Mouse (Mus musculus): ENCODE measurements around the gene Cltb. TPM values are rescaled to one million over a fixed set of nuclear protein-coding genes. Genes with fewer than 3 reads are reported as not detected.

Cltb gene
- total and polyA plus RNA-seq, 3 experiments = 9.2 to 19.5 (median 17.9) TPM

DNA sequence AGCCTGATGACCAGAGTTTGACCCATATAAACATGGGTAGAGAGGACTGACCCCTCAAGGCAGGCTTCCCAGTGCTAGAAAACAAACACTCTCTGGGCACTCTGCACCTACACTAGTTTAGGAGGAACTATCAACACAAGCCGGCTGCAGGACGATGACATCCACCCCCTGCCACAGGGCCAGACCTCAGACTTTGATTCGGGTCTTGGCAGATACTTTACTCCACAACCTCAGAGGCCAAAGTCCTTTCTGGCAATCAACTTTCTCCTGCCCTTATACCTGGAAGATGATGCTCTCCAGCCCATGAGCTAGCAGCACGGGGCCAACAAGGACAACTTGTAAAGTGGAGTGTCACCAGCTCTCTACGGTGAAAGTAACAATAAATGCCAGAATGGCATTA is 28.3 kb downstream of the Cltb start:
- H3K27me3 ChIP-seq (replicated peaks) = no peaks in the 10 kb centered on the region
- no peaks in the 10 kb centered on the region for H3K9me3 ChIP-seq (replicated peaks; ENCODE audit: low read length)
- no peak overlapping the region for H3K4me3 ChIP-seq (replicated peaks in 1 of 3; ENCODE audit: low read depth in 2 of 3, low read length in 2 of 3, poor library complexity in 1 of 3)
- in situ Hi-C loops (cut with MboI; ENCODE audit: low pct_ligation_motif_present, low pct_unique_long_range_greater_than_20kb, low sequenced_read_pairs) = no loop called here
- dilution Hi-C loops (cut with MboI; ENCODE audit: extremely low pct_ligation_motif_present, extremely low pct_unique_long_range_greater_than_20kb, low sequenced_read_pairs) = no loop called here
- peaks cover 5% of the 10 kb centered on the region; the same call in 1 of the 2 replicates for H3K79me2 ChIP-seq (replicated peaks; ENCODE audit: control insufficient read depth, extremely low read depth, insufficient read depth, poor library complexity, severe bottlenecking)
- TF ChIP-seq TBP (conservative IDR thresholded peaks at IDR 0.05; ENCODE audit: low read depth, low read length) (no peak), ZMIZ1 (IDR thresholded peaks at IDR 0.05; ENCODE audit: low read depth, low read length) (no peak), IRF4 (IDR thresholded peaks at IDR 0.05; ENCODE audit: low read depth, low read length) (no peak)
- no peak overlapping the region for H3K4me2 ChIP-seq (ENCODE audit: insufficient read depth, low read depth, poor library complexity, severe bottlenecking)
- no peak overlapping the region for H3K9ac ChIP-seq (ENCODE audit: insufficient read depth, low read depth)
- DNase-seq (ENCODE audit: extremely low read depth) = no peak
- H3K36me3 ChIP-seq (replicated peaks in 1 of 2; ENCODE audit: control insufficient read depth in 1 of 2, insufficient read depth in 1 of 2, low read length in 1 of 2) = peaks cover 52 to 83% of the 10 kb centered on the region in 2 experiments
- peaks cover 9 to 25% of the 10 kb centered on the region in 2 experiments; a peak in 3 of 4 replicates for H3K4me1 ChIP-seq (ENCODE audit: control insufficient read depth in 1 of 2, insufficient read depth in 2 of 2)
- H3K27ac ChIP-seq (ENCODE audit: insufficient read depth, low read depth) = no peak overlapping the region

- no peaks in the 10 kb centered on the region for H3K79me2 ChIP-seq (replicated peaks; ENCODE audit: control insufficient read depth, extremely low read depth, insufficient read depth, poor library complexity, severe bottlenecking)
- no peak overlapping the region for H3K9ac ChIP-seq (ENCODE audit: insufficient read depth, low read depth)
- H3K9me3 ChIP-seq (replicated peaks; ENCODE audit: low read length) = no peaks in the 10 kb centered on the region
- peaks cover 52 to 77% of the 10 kb centered on the region in 2 experiments for H3K36me3 ChIP-seq (replicated peaks in 1 of 2; ENCODE audit: control insufficient read depth in 1 of 2, insufficient read depth in 1 of 2, low read length in 1 of 2)
- H3K4me1 ChIP-seq (ENCODE audit: control insufficient read depth in 1 of 2, insufficient read depth in 2 of 2) = peaks cover 10 to 23% of the 10 kb centered on the region in 2 experiments; a peak in 3 of 4 replicates
- DNase-seq (ENCODE audit: extremely low read depth) = no peak
- dilution Hi-C loops (cut with MboI; ENCODE audit: extremely low pct_ligation_motif_present, extremely low pct_unique_long_range_greater_than_20kb, low sequenced_read_pairs) = no loop called here
- H3K27me3 ChIP-seq (replicated peaks) = no peaks in the 10 kb centered on the region
- TF ChIP-seq NRF1 (IDR thresholded peaks at IDR 0.05; ENCODE audit: low read depth, low read length) = no peak
- no peak for TF ChIP-seq SIN3A (IDR thresholded peaks at IDR 0.05; ENCODE audit: low read length)
- TF ChIP-seq ZNF384 (IDR thresholded peaks at IDR 0.05; ENCODE audit: low read depth, low read length) = no peak
- no peak for TF ChIP-seq E2F4 (IDR thresholded peaks at IDR 0.05; ENCODE audit: insufficient replicate concordance, low read depth, low read length)
- TF ChIP-seq RAD21 (IDR thresholded peaks at IDR 0.05; ENCODE audit: low read depth, low read length) = no peak
- no peak for TF ChIP-seq POLR2A (IDR thresholded peaks at IDR 0.05; ENCODE audit: low read depth, low read length)
- TF ChIP-seq USF1 (IDR thresholded peaks at IDR 0.05; ENCODE audit: low read depth, low read length) = no peak
- TF ChIP-seq CTCF (conservative IDR thresholded peaks at IDR 0.05 in 1 of 2, IDR thresholded peaks at IDR 0.05 in 1 of 2; ENCODE audit: low read depth in 2 of 2, low read length in 2 of 2) = no peak
- TF ChIP-seq RCOR1 (conservative IDR thresholded peaks at IDR 0.05; ENCODE audit: low read depth, low read length) = no peak
- no peak for TF ChIP-seq UBTF (IDR thresholded peaks at IDR 0.05; ENCODE audit: low read depth, low read length)
- TF ChIP-seq SMC3 (IDR thresholded peaks at IDR 0.05; ENCODE audit: low read depth, low read length) = no peak
- no peak for TF ChIP-seq ETS1 (conservative IDR thresholded peaks at IDR 0.05; ENCODE audit: low read depth, low read length)
- no peak for TF ChIP-seq USF2 (conservative IDR thresholded peaks at IDR 0.05; ENCODE audit: low read depth, low read length)
- no peak overlapping the region for H3K4me2 ChIP-seq (ENCODE audit: insufficient read depth, low read depth, poor library complexity, severe bottlenecking)
- peak overlapping the region; percentile 21; the same call in 1 of the 2 replicates for H3K27ac ChIP-seq (ENCODE audit: insufficient read depth, low read depth)
- in situ Hi-C loops (cut with MboI; ENCODE audit: low pct_ligation_motif_present, low pct_unique_long_range_greater_than_20kb, low sequenced_read_pairs) = no loop called here
- H3K4me3 ChIP-seq (replicated peaks in 1 of 3; ENCODE audit: low read depth in 2 of 3, low read length in 2 of 3, poor library complexity in 1 of 3) = no peak overlapping the region
Measured at GRCm38 (mm10) chr13:54582126-54582525, 29.0 kb downstream of the Cltb start.

All from CH12.LX (cell line).